Mouse (Mus musculus) forebrain, postnatal 0 days (tissue): ENCODE data around the gene Idi1. TPM values are rescaled to one million over a fixed set of nuclear protein-coding genes. Genes with fewer than 3 reads are reported as not detected.
"Not testable (repeated sequence)": the region's sequence is repeated elsewhere in the genome, so short reads cannot be mapped to it uniquely, and the experiment has no call there.

Experiments
- ATAC-seq: fragments of 200-750 bp; cut with Nextera tagmentation; 2 replicates; pipeline ENCODE4 v1.8.0; 2017; ENCODE audit warnings: mild to moderate bottlenecking, moderate library complexity
- DNase-seq: peaks from one replicate; pipeline ENCODE4 v3.0.0-alpha.2; 2015
- H3K27ac ChIP-seq: fragments of 300-500 bp; sonication (generic); 2 replicates; pipeline ENCODE4 v1.5.1; 2014; ENCODE audit warnings: low read depth, mild to moderate bottlenecking, antibody characterized with exemption, low read length, moderate library complexity, mixed read lengths
- H3K27me3 ChIP-seq: fragments of 300-500 bp; sonication (generic); 2 replicates; pipeline ENCODE4 v1.6.1; 2014; ENCODE audit warnings: mild to moderate bottlenecking, low read length, mixed read lengths; ENCODE audit not compliant: insufficient read depth
- H3K36me3 ChIP-seq: fragments of 300-500 bp; sonication (generic); 2 replicates; pipeline ENCODE4 v1.6.1; 2014; ENCODE audit warnings: mild to moderate bottlenecking, moderate library complexity; ENCODE audit not compliant: insufficient read depth
- H3K4me1 ChIP-seq: fragments of 300-500 bp; sonication (generic); 2 replicates; pipeline ENCODE4 v1.6.1; 2014; ENCODE audit warnings: antibody characterized with exemption; ENCODE audit not compliant: insufficient read depth
- H3K4me2 ChIP-seq: fragments of 300-500 bp; sonication (generic); 2 replicates; pipeline ENCODE4 v1.6.1; 2014; ENCODE audit warnings: low read depth, mild to moderate bottlenecking, moderate library complexity
- H3K4me3 ChIP-seq: fragments of 300-500 bp; sonication (generic); 2 replicates; pipeline ENCODE4 v1.5.1; 2014; ENCODE audit warnings: low read depth, low read length, mixed read lengths
- H3K9ac ChIP-seq: fragments of 300-500 bp; sonication (generic); 2 replicates; pipeline ENCODE4 v1.6.1; 2014; ENCODE audit warnings: mild to moderate bottlenecking
- H3K9me3 ChIP-seq: fragments of 300-500 bp; sonication (generic); 2 replicates; pipeline ENCODE4 v1.6.1; 2016; ENCODE audit warnings: low read length
- CTCF ChIP-seq: sonication (generic); IDR thresholded peaks from 2 replicates; pipeline ENCODE4 v1.5.1; 2016; ENCODE audit warnings: antibody characterized with exemption, control low read depth, low read depth
- WGBS: fragments of 180-500 bp; shearing (Covaris S2); extraction: QIAGEN DNeasy Blood & Tissue Kit; methylation state at CpG from one replicate; pipeline ENCODE4 v1.1.7; 2014; 5-methylcytosine and 5-hydroxymethylcytosine counted together
- polyA plus RNA-seq: library from polyadenylated mRNA; unstranded; fragments of >200 nt; fragmentation: Nextera tagmentation; extraction: Ambion mirVana; gene quantifications from 2 replicates; pipeline ENCODE4 v1.2.1, GENCODE M21; 2015
- total RNA-seq: library from RNA; depleted of rRNA; stranded (reverse); fragments of >200 nt; gene quantifications from 2 replicates; pipeline ENCODE4 v1.2.3, GENCODE M21; 2014; rRNA removed

Gene Idi1
- total RNA-seq (61.0 and 86.9 TPM in 2 replicates), polyA plus RNA-seq (56.3 and 74.9 TPM in 2 replicates)

DNA sequence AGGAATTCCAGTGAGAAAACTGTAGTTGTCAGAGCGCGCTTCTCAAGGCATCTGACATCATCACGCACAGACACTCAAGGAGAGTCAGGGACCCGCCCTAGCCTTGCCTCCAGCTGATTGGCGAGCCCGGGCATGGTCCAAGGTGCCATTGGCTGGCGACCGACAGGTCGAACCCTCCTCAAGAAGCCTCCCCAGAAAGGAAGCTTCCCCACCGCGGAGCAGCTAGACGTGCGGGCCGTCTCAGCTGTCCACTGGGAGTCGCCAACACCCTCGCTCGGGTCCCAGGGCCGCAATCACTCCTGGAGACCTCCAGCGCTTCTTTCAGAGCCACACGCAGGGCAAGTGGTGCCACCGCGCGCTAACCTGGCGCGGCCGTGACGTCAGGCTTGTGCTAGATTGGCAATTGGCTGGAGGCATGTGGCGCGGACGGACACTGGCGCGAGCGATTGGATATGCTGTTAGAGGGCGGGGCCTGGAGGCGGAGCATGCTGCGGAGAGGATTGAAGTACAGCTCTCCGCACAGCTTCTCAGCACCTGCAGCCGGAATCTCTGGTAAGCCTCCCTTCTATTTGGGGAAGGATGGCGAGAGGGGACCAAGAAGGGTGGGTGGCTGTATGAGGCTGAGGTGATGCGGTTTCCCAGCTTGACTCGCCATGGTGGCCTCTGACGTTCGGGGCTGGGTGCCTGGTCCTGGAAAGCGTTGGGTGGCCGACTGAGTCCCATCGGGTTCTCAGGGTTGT lies at the start of gene Idi1:
TSS of gene Idi1 (plus strand) at position 57 of the 740 bp plus-strand sequence.
- H3K9ac ChIP-seq: peak within 1 kb of the TSS; percentile 38
- peaks cover 17% of the 10 kb centered on the region for H3K36me3 ChIP-seq
- no peak; the same call in 1 of the 2 replicates for TF ChIP-seq CTCF
- peak; percentile 99 for ATAC-seq
- peak; percentile 99 for DNase-seq
- 0 out of 2 replicates have a peak, but pooled peaks cover 5% of the 10 kb centered on the region for H3K4me1 ChIP-seq
- H3K27ac ChIP-seq: peak within 1 kb of the TSS; percentile 77
- H3K4me3 ChIP-seq: peak within 1 kb of the TSS; percentile 82
- no peaks in the 10 kb centered on the region for H3K27me3 ChIP-seq
- H3K9me3 ChIP-seq: no peaks in the 10 kb centered on the region
- H3K4me2 ChIP-seq: peak within 1 kb of the TSS; percentile 63
- WGBS: under 1% methylated on average over 46 of the region's 46 CpGs

- ATAC-seq (no peak), DNase-seq (no peak)
- Histone ChIP-seq H3K4me2 (no peak overlapping the region), H3K9me3 (no peaks in the 10 kb centered on the region), H3K4me3 (no peak overlapping the region), H3K36me3 (peaks cover 68% of the 10 kb centered on the region), H3K9ac (no peak overlapping the region), H3K27ac (no peak overlapping the region), H3K27me3 (no peaks in the 10 kb centered on the region), H3K4me1 (no peaks in the 10 kb centered on the region)
- no peak for TF ChIP-seq CTCF
- WGBS: 18% methylated on average over 3 of the region's 3 CpGs
Measured at GRCm38 (mm10) chr13:8838394-8838793, 46.9 kb upstream of the Idi1 start.

DNA sequence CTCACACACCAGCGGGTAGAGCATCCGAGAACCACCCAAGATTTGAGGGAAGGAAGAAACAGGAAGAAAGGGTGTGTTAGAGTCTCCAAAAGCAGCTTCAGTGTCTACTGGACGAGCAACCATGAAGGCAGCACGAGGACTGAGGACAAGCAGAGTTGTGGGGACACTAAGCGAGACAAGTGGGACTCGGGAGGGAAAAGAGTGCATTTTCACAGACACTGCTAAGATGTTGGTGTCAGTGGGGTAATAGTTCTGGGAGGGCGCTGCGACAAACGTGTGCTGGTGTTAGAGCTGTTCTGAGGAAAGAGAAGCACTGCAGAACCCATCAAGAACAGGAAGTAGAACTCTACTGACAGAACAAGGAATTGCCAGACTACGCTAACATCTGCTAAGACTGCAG lies 46.2 kb upstream of the Idi1 start:
- Histone ChIP-seq H3K4me3 (no peak overlapping the region), H3K4me1 (no peaks in the 10 kb centered on the region), H3K27ac (0 out of 2 replicates have a peak overlapping the region, but pooled peaks have one; percentile 35), H3K9me3 (no peaks in the 10 kb centered on the region), H3K36me3 (peaks cover 67% of the 10 kb centered on the region), H3K4me2 (no peak overlapping the region), H3K9ac (no peak overlapping the region), H3K27me3 (no peaks in the 10 kb centered on the region)
- DNase-seq (no peak), ATAC-seq (no peak)
- 93% methylated on average over 10 of the region's 10 CpGs for whole genome bisulfite sequencing
- no peak for TF ChIP-seq CTCF

GRCm38 (mm10) chr13:8839937-8840336 lies 45.4 kb upstream of the Idi1 start:
- no peak for DNase-seq
- Histone ChIP-seq H3K4me1 (no peaks in the 10 kb centered on the region), H3K36me3 (peaks cover 59% of the 10 kb centered on the region), H3K9me3 (no peaks in the 10 kb centered on the region), H3K9ac (no peak overlapping the region), H3K27ac (no peak overlapping the region), H3K27me3 (no peaks in the 10 kb centered on the region), H3K4me2 (no peak overlapping the region), H3K4me3 (no peak overlapping the region)
- WGBS: 86% methylated on average over 6 of the region's 6 CpGs
- no peak for ATAC-seq
- TF ChIP-seq CTCF: no peak

DNA sequence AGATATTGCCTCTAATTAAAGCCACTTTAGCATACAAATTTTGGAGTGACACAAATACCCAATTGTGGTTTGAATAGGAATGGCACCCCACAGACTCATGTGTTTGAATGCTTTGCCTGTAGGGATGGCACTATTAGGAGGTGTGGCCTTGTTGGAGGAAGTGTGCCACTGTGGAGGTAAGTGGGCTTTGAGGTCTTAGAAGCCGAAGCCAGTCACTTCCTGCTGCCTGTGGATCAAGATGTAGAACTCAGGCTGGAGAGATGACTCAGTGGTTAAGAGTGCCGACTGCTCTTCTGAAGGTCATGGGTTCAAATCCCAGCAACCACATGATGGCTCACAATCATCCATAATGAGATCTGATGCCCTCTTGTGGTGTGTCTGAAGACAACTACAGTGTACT lies 44.4 kb upstream of the Idi1 start:
- Histone ChIP-seq H3K4me3 (no peak overlapping the region), H3K36me3 (peaks cover 52% of the 10 kb centered on the region), H3K9me3 (no peaks in the 10 kb centered on the region), H3K27ac (no peak overlapping the region), H3K4me2 (no peak overlapping the region), H3K9ac (no peak overlapping the region), H3K4me1 (no peaks in the 10 kb centered on the region), H3K27me3 (no peaks in the 10 kb centered on the region)
- ATAC-seq (no peak), DNase-seq (no peak)
- whole genome bisulfite sequencing: 97% methylated on average over 2 of the region's 2 CpGs
- no peak for TF ChIP-seq CTCF

DNA sequence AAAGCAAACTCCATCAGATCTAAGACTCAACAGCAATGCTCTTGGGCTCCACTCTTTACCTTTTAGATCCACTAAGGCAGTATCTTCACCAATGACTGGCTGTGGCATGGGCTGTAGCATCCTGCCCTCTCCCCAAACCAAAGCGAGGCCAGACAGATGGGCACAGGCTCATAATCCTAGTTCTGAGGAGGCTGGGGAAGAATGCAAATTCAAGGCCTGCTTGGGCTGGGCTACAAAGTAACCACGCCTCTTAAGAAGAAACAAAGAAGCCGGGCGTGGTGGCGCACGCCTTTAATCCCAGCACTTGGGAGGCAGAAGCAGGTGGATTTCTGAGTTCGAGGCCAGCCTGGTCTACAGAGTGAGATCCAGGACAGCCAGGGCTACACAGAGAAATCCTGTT lies 43.5 kb upstream of the Idi1 start:
- 96% methylated on average over 7 of the region's 7 CpGs for WGBS
- H3K4me1 ChIP-seq, H3K4me3 ChIP-seq, ATAC-seq, DNase-seq, H3K4me2 ChIP-seq, H3K27ac ChIP-seq, H3K9me3 ChIP-seq, H3K27me3 ChIP-seq, H3K9ac ChIP-seq: not testable (repeated sequence)
- peaks cover 54% of the 10 kb centered on the region for H3K36me3 ChIP-seq

GRCm38 (mm10) chr13:8842273-8842672 lies 43.0 kb upstream of the Idi1 start:
- Histone ChIP-seq H3K4me2 (no peak overlapping the region), H3K9ac (no peak overlapping the region), H3K27ac (no peak overlapping the region), H3K36me3 (peaks cover 58% of the 10 kb centered on the region), H3K9me3 (no peaks in the 10 kb centered on the region), H3K4me3 (no peak overlapping the region), H3K27me3 (no peaks in the 10 kb centered on the region), H3K4me1 (no peaks in the 10 kb centered on the region)
- ATAC-seq: no peak
- 89% methylated on average over 3 of the region's 3 CpGs for WGBS
- DNase-seq: no peak
- no peak for TF ChIP-seq CTCF
